Mouse (Mus musculus) megakaryocyte progenitor cell, adult 5-6 weeks (primary cell): ENCODE results near the gene Tnfsf10. TPM values are rescaled to one million over a fixed set of nuclear protein-coding genes. Genes with fewer than 3 reads are reported as not detected.

ENCODE experiments used
- ATAC-seq: replicated peaks from 2 replicates; pipeline ENCODE4 v1.8.0; 2016; ENCODE audit warnings: mild to moderate bottlenecking, moderate TSS enrichment, inconsistent platforms; ENCODE audit not compliant: poor library complexity
- total RNA-seq, 2 experiments: library from RNA; stranded (forward) in 1 of 2; stranded (reverse) in 1 of 2; fragments of 157-497, 149-512 nt in 1 of 2; fragments of 200-1000 nt in 1 of 2; gene quantifications; 2 replicates each; pipeline versions ENCODE4 v1.2.3 to v1.2.4; 2015 to 2017

Tnfsf10 gene
- total RNA-seq, 2 experiments from 2014 or later = 3.9 to 7.3 TPM

- peak; percentile 76 for ATAC-seq
Measured at GRCm38 (mm10) chr3:27302339-27303022, 14.3 kb upstream of the Tnfsf10 start.

GRCm38 (mm10) chr3:27306815-27307214, 10.0 kb upstream of the Tnfsf10 start:
- ATAC-seq = no peak

GRCm38 (mm10) chr3:27310973-27311372, 5.9 kb upstream of the Tnfsf10 start:
- no peak for ATAC-seq

GRCm38 (mm10) chr3:27311475-27311874, 5.4 kb upstream of the Tnfsf10 start:
- ATAC-seq = peak; percentile 61

- ATAC-seq = peak; percentile 25; the same call in 1 of the 2 replicates
Measured at GRCm38 (mm10) chr3:27314506-27315164, 2.2 kb upstream of the Tnfsf10 start.

- ATAC-seq = peak; percentile 25
Measured at GRCm38 (mm10) chr3:27317288-27318024, 628 bp downstream of the Tnfsf10 start.

- no peak for ATAC-seq
Measured at GRCm38 (mm10) chr3:27319650-27320049, 2.8 kb downstream of the Tnfsf10 start.

- peak; percentile 63 for ATAC-seq
Measured at GRCm38 (mm10) chr3:27320613-27321495, 4.0 kb downstream of the Tnfsf10 start.

GRCm38 (mm10) chr3:27322591-27322990, 5.8 kb downstream of the Tnfsf10 start:
- no peak for ATAC-seq

GRCm38 (mm10) chr3:27323551-27323950, 6.7 kb downstream of the Tnfsf10 start:
- ATAC-seq = no peak

GRCm38 (mm10) chr3:27326633-27327191, 9.9 kb downstream of the Tnfsf10 start:
- ATAC-seq = no peak

- peak; percentile 39 for ATAC-seq
Measured at GRCm38 (mm10) chr3:27330706-27331105, 13.9 kb downstream of the Tnfsf10 start.

- ATAC-seq = peak; percentile 83
Measured at GRCm38 (mm10) chr3:27338437-27338836, 21.6 kb downstream of the Tnfsf10 start.

- ATAC-seq = no peak
Measured at GRCm38 (mm10) chr3:27338887-27339286, 22.1 kb downstream of the Tnfsf10 start.

GRCm38 (mm10) chr3:27340757-27341156, 23.9 kb downstream of the Tnfsf10 start:
- ATAC-seq = no peak

GRCm38 (mm10) chr3:27342462-27342861, 25.6 kb downstream of the Tnfsf10 start:
- ATAC-seq = no peak

GRCm38 (mm10) chr3:27345526-27345925, 28.7 kb downstream of the Tnfsf10 start:
- peak; percentile 100 for ATAC-seq

- no peak for ATAC-seq
Measured at GRCm38 (mm10) chr3:27348462-27348861, 31.6 kb downstream of the Tnfsf10 start.

GRCm38 (mm10) chr3:27351105-27351504, 34.3 kb downstream of the Tnfsf10 start:
- no peak for ATAC-seq

- ATAC-seq = no peak
Measured at GRCm38 (mm10) chr3:27359100-27359720, 42.4 kb downstream of the Tnfsf10 start.
